Mouse (Mus musculus) liver, embryonic 11.5 days (tissue): ENCODE measurements around the gene St7. TPM values are rescaled to one million over a fixed set of nuclear protein-coding genes. Genes with fewer than 3 reads are reported as not detected.
A peak's percentile ranks its signal among the peaks of the same experiment; 100 is the strongest.

Experiments used
- ATAC-seq: fragments of 200-750 bp; cut with Nextera tagmentation; replicated peaks from 2 replicates; pipeline ENCODE4 v1.8.0; 2017; ENCODE audit warnings: moderate number of reproducible peaks, mild to moderate bottlenecking, moderate TSS enrichment, moderate library complexity; ENCODE audit not compliant: low FRiP score
- DNase-seq: peaks from one replicate; pipeline ENCODE4 v3.0.0-alpha.2; 2017; ENCODE audit warnings: low spot score
- H3K27ac ChIP-seq: fragments of 300-500 bp; sonication (generic); 2 replicates; pipeline ENCODE4 v1.5.1; 2014; ENCODE audit warnings: mild to moderate bottlenecking, low read depth, low read length, control low read depth
- H3K27me3 ChIP-seq: fragments of 300-500 bp; sonication (generic); replicated peaks from 2 replicates; pipeline ENCODE4 v1.6.1; 2014; ENCODE audit warnings: low read length, mixed read lengths; ENCODE audit not compliant: control insufficient read depth, insufficient read depth
- H3K36me3 ChIP-seq: fragments of 300-500 bp; sonication (generic); 2 replicates; pipeline ENCODE4 v1.6.1; 2014; ENCODE audit warnings: mild to moderate bottlenecking, low read length, moderate library complexity, mixed read lengths; ENCODE audit not compliant: control insufficient read depth, insufficient read depth
- H3K4me1 ChIP-seq: fragments of 300-500 bp; sonication (generic); replicated peaks from 2 replicates; pipeline ENCODE4 v1.6.1; 2014; ENCODE audit warnings: low read length, mixed read lengths; ENCODE audit not compliant: control insufficient read depth, insufficient read depth
- H3K4me2 ChIP-seq: fragments of 300-500 bp; sonication (generic); 2 replicates; pipeline ENCODE4 v1.6.1; 2014; ENCODE audit warnings: mild to moderate bottlenecking, control low read depth, moderate library complexity
- H3K4me3 ChIP-seq: fragments of 300-500 bp; sonication (generic); 2 replicates; pipeline ENCODE4 v1.5.1; 2014; ENCODE audit warnings: low read depth, low read length, control low read depth
- H3K9ac ChIP-seq: fragments of 300-500 bp; sonication (generic); 2 replicates; pipeline ENCODE4 v1.6.1; 2014; ENCODE audit warnings: low read depth, low read length, control low read depth
- H3K9me3 ChIP-seq: fragments of 300-500 bp; sonication (generic); 2 replicates; pipeline ENCODE4 v1.6.1; 2016; ENCODE audit warnings: low read length, inconsistent platforms, mixed read lengths; ENCODE audit not compliant: control insufficient read depth
- WGBS: fragments of 180-500 bp; shearing (Covaris S2); extraction: QIAGEN DNeasy Blood & Tissue Kit; methylation state at CpG from one replicate; pipeline ENCODE4 v1.1.7; 2014; 5-methylcytosine and 5-hydroxymethylcytosine counted together
- polyA plus RNA-seq: library from polyadenylated mRNA; unstranded; fragments of >200 nt; fragmentation: Nextera tagmentation; extraction: Ambion mirVana; gene quantifications from 2 replicates; pipeline ENCODE4 v1.2.1, GENCODE M21; 2014

St7 gene
- polyA plus RNA-seq, 1 experiment from 2014 or later, result 18.6 TPM

- DNase-seq, result no peak
- 87% methylated on average over 4 of the region's 4 CpGs for WGBS
- Histone ChIP-seq H3K36me3 (no peaks in the 10 kb centered on the region), H3K4me3 (no peak overlapping the region), H3K4me2 (peak overlapping the region; percentile 2; the same call in 1 of the 2 replicates), H3K9me3 (no peaks in the 10 kb centered on the region), H3K27me3 (no peaks in the 10 kb centered on the region), H3K4me1 (peaks cover 34% of the 10 kb centered on the region), H3K9ac (peak overlapping the region; percentile 4; the same call in 1 of the 2 replicates), H3K27ac (peak overlapping the region; percentile 85)
- ATAC-seq, result no peak
Measured at GRCm38 (mm10) chr6:17742209-17742608, 49.5 kb downstream of the St7 start.

- Histone ChIP-seq H3K4me2 (peak overlapping the region; percentile 41), H3K27ac (peak overlapping the region; percentile 85), H3K27me3 (no peaks in the 10 kb centered on the region), H3K9ac (no peak overlapping the region), H3K36me3 (no peaks in the 10 kb centered on the region), H3K4me1 (peaks cover 29% of the 10 kb centered on the region), H3K9me3 (no peaks in the 10 kb centered on the region), H3K4me3 (no peak overlapping the region)
- 38% methylated on average over 4 of the region's 4 CpGs for WGBS
- DNase-seq (no peak), ATAC-seq (peak; percentile 98)
Measured at GRCm38 (mm10) chr6:17743325-17743724, 50.6 kb downstream of the St7 start.

GRCm38 (mm10) chr6:17747724-17748123 lies 55.0 kb downstream of the St7 start:
- H3K36me3 ChIP-seq, result no peaks in the 10 kb centered on the region
- DNase-seq, result no peak
- H3K9ac ChIP-seq, result no peak overlapping the region
- peaks cover 27% of the 10 kb centered on the region for H3K4me1 ChIP-seq
- no peak overlapping the region for H3K4me3 ChIP-seq
- ATAC-seq, result no peak
- H3K4me2 ChIP-seq, result no peak overlapping the region
- no peak overlapping the region for H3K27ac ChIP-seq
- H3K27me3 ChIP-seq, result no peaks in the 10 kb centered on the region
- WGBS, result 82% methylated on average over 13 of the region's 13 CpGs
- no peaks in the 10 kb centered on the region for H3K9me3 ChIP-seq

GRCm38 (mm10) chr6:17748866-17749582 lies 56.3 kb downstream of the St7 start:
- Histone ChIP-seq H3K9me3 (no peaks in the 10 kb centered on the region), H3K4me3 (peak overlapping the region; percentile 54), H3K4me1 (peaks cover 18% of the 10 kb centered on the region), H3K9ac (peak overlapping the region; percentile 63), H3K36me3 (no peaks in the 10 kb centered on the region), H3K27me3 (no peaks in the 10 kb centered on the region), H3K27ac (peak overlapping the region; percentile 70; the same call in 1 of the 2 replicates), H3K4me2 (peak overlapping the region; percentile 89)
- DNase-seq, result peak; percentile 67
- WGBS, result 4% methylated on average over 18 of the region's 18 CpGs
- peak; percentile 97 for ATAC-seq

- Histone ChIP-seq H3K27me3 (no peaks in the 10 kb centered on the region), H3K9me3 (no peaks in the 10 kb centered on the region)
- no peak for ATAC-seq
Measured at GRCm38 (mm10) chr6:17749596-17749995, 56.9 kb downstream of the St7 start.

GRCm38 (mm10) chr6:17750041-17750660 lies 57.4 kb downstream of the St7 start:
- no peak overlapping the region; the same call in 1 of the 2 replicates for H3K4me3 ChIP-seq

More at GRCm38 (mm10) chr6:17749596-17749995, 56.9 kb downstream of the St7 start:
- 67% methylated on average over 3 of the region's 3 CpGs for WGBS
- peaks cover 18% of the 10 kb centered on the region for H3K4me1 ChIP-seq
- no peak for DNase-seq
- peak overlapping the region; percentile 89 for H3K4me2 ChIP-seq
- 0 out of 2 replicates have a peak overlapping the region, but pooled peaks have one; percentile 34 for H3K9ac ChIP-seq
- peak overlapping the region; percentile 54 for H3K4me3 ChIP-seq
- peak overlapping the region; percentile 70; the same call in 1 of the 2 replicates for H3K27ac ChIP-seq
- H3K36me3 ChIP-seq, result no peaks in the 10 kb centered on the region

GRCm38 (mm10) chr6:17750957-17751356 lies 58.2 kb downstream of the St7 start:
- no peak overlapping the region for H3K27ac ChIP-seq
- 71% methylated on average over 6 of the region's 6 CpGs for WGBS
- H3K4me3 ChIP-seq, result no peak overlapping the region
- no peak for ATAC-seq
- H3K27me3 ChIP-seq, result no peaks in the 10 kb centered on the region
- peak overlapping the region; percentile 89 for H3K4me2 ChIP-seq
- DNase-seq, result no peak
- no peaks in the 10 kb centered on the region for H3K9me3 ChIP-seq
- H3K36me3 ChIP-seq, result no peaks in the 10 kb centered on the region
- no peak overlapping the region for H3K9ac ChIP-seq
- H3K4me1 ChIP-seq, result peaks cover 23% of the 10 kb centered on the region

More at GRCm38 (mm10) chr6:17750041-17750660, 57.4 kb downstream of the St7 start:
- Histone ChIP-seq H3K9me3 (no peaks in the 10 kb centered on the region), H3K36me3 (no peaks in the 10 kb centered on the region), H3K27ac (no peak overlapping the region), H3K4me1 (peaks cover 18% of the 10 kb centered on the region), H3K9ac (no peak overlapping the region), H3K27me3 (no peaks in the 10 kb centered on the region), H3K4me2 (peak overlapping the region; percentile 89)
- WGBS, result 77% methylated on average over 9 of the region's 9 CpGs
- ATAC-seq, result no peak
- DNase-seq, result no peak

GRCm38 (mm10) chr6:17755902-17756301 lies 63.2 kb downstream of the St7 start:
- H3K27ac ChIP-seq, result no peak overlapping the region
- peaks cover 8% of the 10 kb centered on the region for H3K4me1 ChIP-seq
- H3K9me3 ChIP-seq, result no peaks in the 10 kb centered on the region
- H3K27me3 ChIP-seq, result no peaks in the 10 kb centered on the region
- DNase-seq (no peak), ATAC-seq (0 out of 2 replicates have a peak, but pooled peaks have one; percentile 43)
- H3K4me3 ChIP-seq, result no peak overlapping the region
- no peak overlapping the region for H3K4me2 ChIP-seq
- no peaks in the 10 kb centered on the region for H3K36me3 ChIP-seq
- no peak overlapping the region for H3K9ac ChIP-seq
- WGBS, result 51% methylated on average over 6 of the region's 6 CpGs
